ENCODE assay signal across 15 mouse cellular contexts in genomic region chr1:21230376-21230775, GRCm38 (mm10). TPM values are rescaled to one million over a fixed set of nuclear protein-coding genes. Genes with fewer than 3 reads are reported as not detected.
"Had no signal": no experiment of that assay in that cellular context is flagged by ENCODE, and none has a peak within 500 bp of the region (broad histone marks: within the 10 kb centered on the region; RNA-seq: fewer than 3 reads in every experiment).

No protein-coding gene starts in this region.

- H3K27me3 ChIP-seq: midbrain, embryonic 13.5 days; midbrain, embryonic 15.5 days; neural tube, embryonic 12.5 days had no signal

- H3K36me3 ChIP-seq: neural tube, embryonic 12.5 days had no signal

- DNase-seq: lung, adult 18-20 months; lung, embryonic 14.5 days; lung, postnatal 10 days; lung, postnatal 4 days; right cerebral cortex, postnatal 14 days; spleen, adult 18-20 months; thymus, adult 18-20 months; thymus, postnatal 14 days; thymus, postnatal 36 days had no signal

- H3K9ac ChIP-seq: lung, embryonic 14.5 days; midbrain, embryonic 13.5 days; midbrain, embryonic 15.5 days; neural tube, embryonic 12.5 days had no signal

- ATAC-seq: midbrain, embryonic 13.5 days; midbrain, embryonic 15.5 days had no signal

- H3K27ac ChIP-seq: midbrain, embryonic 13.5 days; midbrain, embryonic 15.5 days; neural tube, embryonic 12.5 days had no signal

- H3K9me3 ChIP-seq: midbrain, embryonic 13.5 days; midbrain, embryonic 15.5 days; neural tube, embryonic 12.5 days had no signal

- H3K4me2 ChIP-seq: lung, embryonic 14.5 days; midbrain, embryonic 11.5 days; midbrain, embryonic 13.5 days; midbrain, embryonic 15.5 days; neural tube, embryonic 12.5 days had no signal

- H3K4me1 ChIP-seq: midbrain, embryonic 13.5 days; midbrain, embryonic 15.5 days; neural tube, embryonic 12.5 days had no signal

- H3K4me3 ChIP-seq: midbrain, embryonic 13.5 days; midbrain, embryonic 15.5 days; neural tube, embryonic 12.5 days had no signal

RNA-seq across cellular contexts. Expression of gene Gsta3, which starts 10.0 kb away (rescaled TPM):
- total RNA-seq: megakaryocyte, adult 5-6 weeks; midbrain, postnatal 0 days had no signal
